Mouse (Mus musculus) forebrain, embryonic 11.5 days (tissue): ENCODE results near the gene Spon1. TPM values are rescaled to one million over a fixed set of nuclear protein-coding genes. Genes with fewer than 3 reads are reported as not detected.

Experiments used
- ATAC-seq: fragments of 200-750 bp; cut with Nextera tagmentation; replicated peaks from 2 replicates; pipeline ENCODE4 v1.8.0; 2017; ENCODE audit warnings: moderate TSS enrichment; ENCODE audit not compliant: low FRiP score
- DNase-seq: peaks from one replicate; pipeline ENCODE4 v3.0.0-alpha.2; 2017; ENCODE audit warnings: low spot score
- H3K27ac ChIP-seq: fragments of 300-500 bp; sonication (generic); 2 replicates; pipeline ENCODE4 v1.5.1; 2014; ENCODE audit warnings: low read depth, low read length
- H3K27me3 ChIP-seq: fragments of 300-500 bp; sonication (generic); 2 replicates; pipeline ENCODE4 v1.6.1; 2014; ENCODE audit warnings: mild to moderate bottlenecking, low read length, mixed read lengths; ENCODE audit not compliant: control insufficient read depth, insufficient read depth
- H3K36me3 ChIP-seq: fragments of 300-500 bp; sonication (generic); 2 replicates; pipeline ENCODE4 v1.6.1; 2014; ENCODE audit warnings: mild to moderate bottlenecking, low read length, moderate library complexity, mixed read lengths; ENCODE audit not compliant: control insufficient read depth, insufficient read depth
- H3K4me1 ChIP-seq: fragments of 300-500 bp; sonication (generic); replicated peaks from 2 replicates; pipeline ENCODE4 v1.6.1; 2014; ENCODE audit warnings: low read length, mixed read lengths; ENCODE audit not compliant: control insufficient read depth, insufficient read depth
- H3K4me2 ChIP-seq: fragments of 300-500 bp; sonication (generic); 2 replicates; pipeline ENCODE4 v1.6.1; 2014; ENCODE audit warnings: low read depth, mild to moderate bottlenecking, low read length, moderate library complexity, mixed read lengths; ENCODE audit not compliant: severe bottlenecking
- H3K4me3 ChIP-seq: fragments of 300-500 bp; sonication (generic); 2 replicates; pipeline ENCODE4 v1.5.1; 2014; ENCODE audit warnings: low read depth, low read length
- H3K9ac ChIP-seq: fragments of 300-500 bp; sonication (generic); 2 replicates; pipeline ENCODE4 v1.6.1; 2014; ENCODE audit warnings: low read length
- H3K9me3 ChIP-seq: fragments of 300-500 bp; sonication (generic); 2 replicates; pipeline ENCODE4 v1.6.1; 2016; ENCODE audit warnings: low read length, mixed read lengths; ENCODE audit not compliant: control insufficient read depth
- WGBS: fragments of 180-500 bp; shearing (Covaris S2); extraction: QIAGEN DNeasy Blood & Tissue Kit; methylation state at CpG from one replicate; pipeline ENCODE4 v1.1.7; 2014; 5-methylcytosine and 5-hydroxymethylcytosine counted together
- polyA plus RNA-seq: library from polyadenylated mRNA; unstranded; fragments of >200 nt; fragmentation: Nextera tagmentation; extraction: Ambion mirVana; gene quantifications from 2 replicates; pipeline ENCODE4 v1.2.1, GENCODE M21; 2014

The Spon1 gene
- polyA plus RNA-seq, 1 experiment from 2014 or later = 9.0 TPM

- H3K4me2 ChIP-seq = no peak overlapping the region
- 87% methylated on average over 5 of the region's 5 CpGs for WGBS
- no peak for ATAC-seq
Observed at GRCm38 (mm10) chr7:113795209-113795608, 29.4 kb downstream of the Spon1 start.

GRCm38 (mm10) chr7:113797134-113797533 lies 31.3 kb downstream of the Spon1 start:
- WGBS = 93% methylated on average over 4 of the region's 4 CpGs
- Histone ChIP-seq H3K9ac (no peak overlapping the region), H3K36me3 (no peaks in the 10 kb centered on the region), H3K4me1 (no peaks in the 10 kb centered on the region), H3K4me3 (no peak overlapping the region), H3K27me3 (no peaks in the 10 kb centered on the region), H3K4me2 (no peak overlapping the region), H3K27ac (no peak overlapping the region), H3K9me3 (no peaks in the 10 kb centered on the region)
- DNase-seq (no peak), ATAC-seq (no peak)

More at GRCm38 (mm10) chr7:113795209-113795608, 29.4 kb downstream of the Spon1 start:
- H3K27ac ChIP-seq = no peak overlapping the region
- no peaks in the 10 kb centered on the region for H3K36me3 ChIP-seq
- H3K9me3 ChIP-seq = no peaks in the 10 kb centered on the region
- no peak overlapping the region for H3K4me3 ChIP-seq
- DNase-seq = no peak
- H3K9ac ChIP-seq = no peak overlapping the region
- H3K4me1 ChIP-seq = no peaks in the 10 kb centered on the region
- no peaks in the 10 kb centered on the region for H3K27me3 ChIP-seq

GRCm38 (mm10) chr7:113798605-113799255 lies 32.9 kb downstream of the Spon1 start:
- DNase-seq = no peak
- ATAC-seq = no peak
- Histone ChIP-seq H3K4me1 (no peaks in the 10 kb centered on the region), H3K36me3 (no peaks in the 10 kb centered on the region), H3K9me3 (no peaks in the 10 kb centered on the region), H3K27ac (no peak overlapping the region), H3K4me2 (no peak overlapping the region), H3K9ac (no peak overlapping the region), H3K27me3 (no peaks in the 10 kb centered on the region), H3K4me3 (no peak overlapping the region)
- WGBS = 92% methylated on average over 6 of the region's 6 CpGs

- H3K4me1 ChIP-seq = no peaks in the 10 kb centered on the region
- H3K36me3 ChIP-seq = no peaks in the 10 kb centered on the region
- DNase-seq = no peak
- H3K9ac ChIP-seq = no peak overlapping the region
- WGBS = 48% methylated on average over 1 of the region's 1 CpGs
- no peaks in the 10 kb centered on the region for H3K9me3 ChIP-seq
- no peaks in the 10 kb centered on the region for H3K27me3 ChIP-seq
- H3K4me2 ChIP-seq = no peak overlapping the region
- H3K27ac ChIP-seq = no peak overlapping the region
- no peak overlapping the region for H3K4me3 ChIP-seq
- no peak for ATAC-seq
Observed at GRCm38 (mm10) chr7:113809781-113810180, 44.0 kb downstream of the Spon1 start.

- Histone ChIP-seq H3K27me3 (no peaks in the 10 kb centered on the region), H3K4me1 (no peaks in the 10 kb centered on the region), H3K36me3 (no peaks in the 10 kb centered on the region), H3K4me3 (no peak overlapping the region), H3K9ac (no peak overlapping the region), H3K4me2 (no peak overlapping the region), H3K27ac (no peak overlapping the region), H3K9me3 (no peaks in the 10 kb centered on the region)
- no peak for DNase-seq
- no peak for ATAC-seq
- WGBS = 88% methylated on average over 10 of the region's 10 CpGs
Observed at GRCm38 (mm10) chr7:113811376-113812158, 45.8 kb downstream of the Spon1 start.

- no peak for DNase-seq
- no peaks in the 10 kb centered on the region for H3K27me3 ChIP-seq
- 36% methylated on average over 10 of the region's 10 CpGs for WGBS
Observed at GRCm38 (mm10) chr7:113814101-113814779, 48.4 kb downstream of the Spon1 start.

GRCm38 (mm10) chr7:113815726-113816125 lies 49.9 kb downstream of the Spon1 start:
- Histone ChIP-seq H3K36me3 (no peaks in the 10 kb centered on the region), H3K4me2 (no peak overlapping the region), H3K4me3 (no peak overlapping the region), H3K27me3 (no peaks in the 10 kb centered on the region), H3K27ac (no peak overlapping the region), H3K4me1 (no peaks in the 10 kb centered on the region), H3K9ac (no peak overlapping the region), H3K9me3 (no peaks in the 10 kb centered on the region)
- DNase-seq (no peak), ATAC-seq (no peak)
- WGBS = 80% methylated on average over 5 of the region's 5 CpGs

More at GRCm38 (mm10) chr7:113814101-113814779, 48.4 kb downstream of the Spon1 start:
- H3K27ac ChIP-seq = no peak overlapping the region
- H3K9me3 ChIP-seq = no peaks in the 10 kb centered on the region
- H3K4me2 ChIP-seq = no peak overlapping the region
- H3K4me1 ChIP-seq = no peaks in the 10 kb centered on the region
- no peak overlapping the region for H3K9ac ChIP-seq
- 0 out of 2 replicates have a peak, but pooled peaks have one; percentile 67 for ATAC-seq
- H3K36me3 ChIP-seq = no peaks in the 10 kb centered on the region
- no peak overlapping the region for H3K4me3 ChIP-seq

- DNase-seq (no peak), ATAC-seq (no peak)
- no peaks in the 10 kb centered on the region for H3K9me3 ChIP-seq
- H3K9ac ChIP-seq = no peak overlapping the region
- H3K4me2 ChIP-seq = no peak overlapping the region
- H3K36me3 ChIP-seq = no peaks in the 10 kb centered on the region
- WGBS = 75% methylated on average over 7 of the region's 7 CpGs
- no peak overlapping the region for H3K4me3 ChIP-seq
- H3K27me3 ChIP-seq = no peaks in the 10 kb centered on the region
- H3K27ac ChIP-seq = no peak overlapping the region
- H3K4me1 ChIP-seq = no peaks in the 10 kb centered on the region
Observed at GRCm38 (mm10) chr7:113816827-113817334, 51.1 kb downstream of the Spon1 start.
